Mouse (Mus musculus) heart, postnatal 0 days (tissue): ENCODE measurements around the gene Pgghg.

ENCODE experiments used
- CTCF ChIP-seq: IDR thresholded peaks from 2 replicates; pipeline ENCODE4 v1.5.1; 2016; ENCODE audit warnings: antibody characterized with exemption, control low read depth, low read depth
- EP300 ChIP-seq: IDR thresholded peaks from 2 replicates; pipeline ENCODE4 v1.6.1; 2016; ENCODE audit warnings: antibody characterized with exemption, low read depth

DNA sequence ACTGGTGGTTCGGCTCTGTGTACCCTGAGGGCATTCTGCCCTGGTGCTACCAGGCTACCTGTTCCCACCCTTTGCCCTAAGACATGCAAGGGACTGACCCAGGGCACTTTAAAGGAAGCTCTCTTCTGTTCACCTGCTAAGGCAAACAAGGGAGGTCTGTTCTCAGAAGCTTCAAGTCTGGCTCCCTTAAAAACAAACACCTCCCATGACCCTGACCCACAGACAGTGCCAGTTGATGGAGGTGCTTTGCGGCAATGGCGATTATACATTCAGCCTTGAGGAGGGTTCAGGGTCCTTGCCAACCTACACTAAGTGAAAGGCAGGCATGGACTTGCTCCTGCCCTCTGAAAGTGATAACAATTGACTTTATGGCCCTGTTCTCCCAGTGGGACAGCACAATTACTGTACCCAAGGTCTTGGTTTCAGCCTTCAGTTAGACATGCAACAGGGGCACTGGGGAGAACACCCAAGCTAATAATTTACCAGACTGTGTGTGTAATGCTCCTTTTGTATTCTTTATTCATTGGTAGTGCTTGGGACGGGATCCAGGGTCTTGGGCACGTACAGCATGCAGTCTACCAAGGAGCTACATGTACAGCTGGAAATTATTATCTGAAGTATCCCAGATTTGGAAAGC, 28.2 kb upstream of the Pgghg start:
- TF ChIP-seq CTCF (no peak), EP300 (no peak)
